Mouse (Mus musculus): ENCODE results near the gene Strada. TPM values are rescaled to one million over a fixed set of nuclear protein-coding genes. Genes with fewer than 3 reads are reported as not detected.

Gene Strada
- polyA plus RNA-seq (2012; rRNA removed): 6.9 and 7.0 TPM in 2 replicates

DNA sequence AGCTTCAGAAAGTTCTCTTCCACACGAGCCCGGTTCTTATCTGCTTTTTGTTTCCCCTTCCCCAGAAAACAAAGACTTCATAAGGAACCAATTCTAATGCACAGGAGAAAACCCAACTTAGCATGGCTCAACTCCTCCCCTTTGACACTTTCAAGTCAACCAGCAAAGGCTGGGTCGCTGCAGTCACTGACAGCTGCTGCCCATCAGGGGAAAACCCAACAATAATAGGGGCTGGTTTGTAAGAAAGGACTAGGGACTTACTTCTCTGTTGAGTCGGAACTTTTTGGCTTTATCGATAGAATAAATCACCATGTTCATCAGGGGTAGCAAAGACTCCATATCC lies at the start of gene Strada:
Strada (minus strand) TSS at position 46 of the 343 bp plus-strand sequence.

DNA sequence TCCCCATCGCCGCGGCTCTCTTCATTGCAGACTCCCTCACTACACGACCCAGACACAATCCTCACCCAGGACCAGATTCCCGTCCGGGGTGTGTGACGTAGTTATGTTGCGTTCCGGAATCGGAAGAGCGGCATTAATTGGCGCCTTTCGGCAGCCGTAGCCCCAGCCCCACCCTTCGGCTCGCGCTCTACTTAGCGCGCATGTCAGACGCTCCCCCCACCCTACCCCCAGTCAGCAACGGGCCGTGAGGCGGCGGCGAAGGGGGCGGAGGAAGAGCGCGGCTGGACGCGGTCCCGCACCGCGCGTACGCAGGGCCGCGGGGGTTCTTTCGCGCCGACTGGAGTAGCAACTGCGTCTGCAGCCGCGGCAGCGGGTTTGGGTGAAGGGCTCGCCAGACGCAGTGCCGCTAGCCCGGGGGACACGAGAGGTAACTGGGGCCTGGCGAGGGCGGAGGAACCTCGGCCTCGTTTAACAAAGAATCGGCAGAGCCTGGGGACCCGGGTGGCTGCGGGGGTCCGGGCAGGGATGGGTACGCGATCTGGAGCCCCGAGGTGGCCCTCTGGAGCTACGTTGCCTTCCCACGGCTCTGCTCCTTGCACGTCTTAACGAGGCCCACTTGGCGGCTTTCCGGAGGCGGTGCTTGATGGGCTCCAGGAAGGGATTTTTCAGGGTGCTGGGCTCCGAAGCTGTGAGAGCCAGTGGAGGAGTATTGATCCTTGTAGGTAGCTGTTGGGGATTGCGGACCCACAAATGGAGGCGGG lies 14.9 kb upstream of the Strada start, which contains the start of gene Ddx42:
Ddx42 (plus strand) TSS at position 197 of the 761 bp plus-strand sequence.

DNA sequence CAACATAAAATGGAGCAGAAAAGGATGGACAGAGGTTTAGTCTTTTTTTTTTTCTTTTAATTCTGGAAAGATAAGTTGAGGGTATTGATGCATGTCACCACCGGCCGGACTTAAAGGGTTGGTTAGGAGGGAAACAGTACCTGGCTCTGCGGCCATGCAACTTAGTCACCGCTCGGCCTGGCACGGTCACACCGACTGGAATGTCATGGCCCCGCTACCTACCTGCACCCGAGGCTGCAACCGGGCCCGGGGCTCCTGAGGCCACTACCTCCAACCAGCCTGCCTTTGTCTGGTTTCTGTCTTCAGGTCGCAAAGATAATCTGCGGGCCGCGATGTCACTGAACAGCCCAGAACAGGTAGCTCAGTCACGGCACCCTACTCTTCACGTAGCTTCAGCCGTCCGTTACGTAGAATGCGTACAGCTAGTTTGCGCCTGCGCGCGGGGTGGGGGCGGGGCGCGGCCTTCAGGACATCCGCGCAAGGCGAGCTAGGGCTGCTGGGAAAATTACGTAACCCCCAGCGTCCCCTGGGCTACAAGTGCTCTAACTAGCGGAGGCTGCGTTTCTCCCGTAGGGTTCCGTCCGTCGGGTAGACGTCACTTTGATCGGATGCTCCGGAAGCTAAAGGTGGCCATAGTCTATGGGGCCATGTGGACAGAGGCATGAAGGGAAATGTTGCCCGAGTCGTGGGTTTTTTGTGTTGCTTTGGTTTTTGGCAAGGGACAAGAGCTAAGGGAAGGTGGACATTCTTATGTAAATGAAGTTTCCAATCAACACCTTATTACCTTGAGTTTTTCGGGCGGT lies 14.2 kb upstream of the Strada start, which contains the start of gene Ccdc47:
Ccdc47 (minus strand) TSS at position 418 of the 803 bp plus-strand sequence.

DNA sequence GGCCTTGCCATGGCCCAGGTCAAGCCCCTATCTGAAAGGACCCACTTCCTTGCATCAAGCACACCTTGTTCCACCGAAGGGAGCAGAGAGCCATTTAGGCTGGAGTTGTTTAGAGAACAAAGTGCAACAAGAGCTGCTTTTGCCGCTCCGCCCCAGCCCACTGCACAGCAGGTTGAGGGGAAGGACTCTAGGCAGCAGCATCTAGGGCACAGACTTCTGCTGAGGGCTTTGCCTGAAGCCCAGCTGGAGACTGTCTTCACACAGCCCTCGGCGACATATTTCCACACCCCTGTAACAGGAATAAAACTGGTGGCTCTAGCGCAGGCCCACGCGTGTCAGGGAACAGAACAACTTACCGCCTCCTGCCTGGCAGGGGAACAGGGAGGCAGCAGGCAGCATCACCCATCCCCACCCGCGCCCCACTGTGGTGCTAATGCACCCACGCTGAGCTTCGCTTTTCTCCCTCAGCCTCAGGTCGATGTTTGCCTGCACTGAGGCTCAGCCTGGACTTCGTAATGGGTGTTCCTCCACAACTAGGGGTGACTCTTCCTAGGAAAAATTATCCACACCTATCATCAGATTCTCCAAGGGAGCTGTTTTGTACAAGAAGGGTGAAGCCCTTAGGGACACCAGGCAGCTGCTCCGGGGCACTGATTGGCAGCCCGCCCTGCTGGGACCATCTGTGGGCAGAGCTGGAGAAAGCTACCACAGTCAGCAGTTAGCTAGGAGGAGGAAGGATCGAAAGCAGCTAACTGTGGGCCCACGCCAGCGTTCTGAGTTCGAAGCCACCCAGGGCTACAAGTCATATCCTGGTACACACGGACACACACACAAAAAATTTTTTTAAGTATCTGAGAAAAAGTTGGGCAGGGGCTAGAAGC lies 40.9 kb downstream of the Strada start, which contains the start of the genes Gm10840 and Limd2:
Gm10840 (plus strand) TSS at position 10 of the 881 bp plus-strand sequence.
Limd2 (minus strand) TSS at position 20 of the 881 bp plus-strand sequence.

Other genes starting within 250 kb of the Strada start
- gene Cyb561, start 248.8 kb downstream of the Strada start, polyA plus RNA-seq (2012; rRNA removed): 0.65 TPM in 2 replicates
- 0.09 and 0.46 TPM in 2 replicates for gene Ace, start 234.2 kb downstream of the Strada start, polyA plus RNA-seq (2012; rRNA removed)
- gene Ace3, start 207.5 kb downstream of the Strada start, polyA plus RNA-seq (2012; rRNA removed): not detected in 2 replicates
- 0.01 and 0.03 TPM in 2 replicates for gene Kcnh6, start 194.0 kb downstream of the Strada start, polyA plus RNA-seq (2012; rRNA removed)
- 12.6 and 16.4 TPM in 2 replicates for gene Dcaf7, start 165.3 kb downstream of the Strada start, polyA plus RNA-seq (2012; rRNA removed)
- gene Taco1, start 136.1 kb downstream of the Strada start, polyA plus RNA-seq (2012; rRNA removed): 8.7 and 9.4 TPM in 2 replicates
- 9.5 and 10.2 TPM in 2 replicates for gene Map3k3, start 117.6 kb downstream of the Strada start, polyA plus RNA-seq (2012; rRNA removed)
- not detected in 2 replicates for gene Gm10840, start 41.3 kb downstream of the Strada start, polyA plus RNA-seq (2012; rRNA removed)
- gene Limd2, start 41.3 kb downstream of the Strada start, polyA plus RNA-seq (2012; rRNA removed): 39.4 and 40.4 TPM in 2 replicates
- gene Ccdc47, start 14.2 kb upstream of the Strada start, polyA plus RNA-seq (2012; rRNA removed): 24.5 and 27.0 TPM in 2 replicates
- gene Ddx42, start 14.8 kb upstream of the Strada start, polyA plus RNA-seq (2012; rRNA removed): 11.9 and 13.5 TPM in 2 replicates
- 15.5 and 16.4 TPM in 2 replicates for gene Ftsj3, start 53.9 kb upstream of the Strada start, polyA plus RNA-seq (2012; rRNA removed)
- 60.5 and 63.5 TPM in 2 replicates for gene Psmc5, start 54.0 kb upstream of the Strada start, polyA plus RNA-seq (2012; rRNA removed)
- 35.1 and 37.9 TPM in 2 replicates for gene Smarcd2, start 70.8 kb upstream of the Strada start, polyA plus RNA-seq (2012; rRNA removed)
- gene Tcam1, start 74.5 kb upstream of the Strada start, polyA plus RNA-seq (2012; rRNA removed): 0.11 and 0.13 TPM in 2 replicates
- 0.07 and 0.08 TPM in 2 replicates for gene Gh, start 99.7 kb upstream of the Strada start, polyA plus RNA-seq (2012; rRNA removed)
- gene Cd79b, start 112.6 kb upstream of the Strada start, polyA plus RNA-seq (2012; rRNA removed): 14.8 and 21.6 TPM in 2 replicates
- 0.06 TPM in 2 replicates for gene Scn4a, start 151.1 kb upstream of the Strada start, polyA plus RNA-seq (2012; rRNA removed)
- gene Prr29, start 163.3 kb upstream of the Strada start, polyA plus RNA-seq (2012; rRNA removed): not detected in 2 replicates
- 17.5 and 19.2 TPM in 2 replicates for gene Icam2, start 185.9 kb upstream of the Strada start, polyA plus RNA-seq (2012; rRNA removed)